Mouse (Mus musculus) T-helper 2 cell (primary cell): ENCODE results near the gene Dock9.

ENCODE experiments used
- in situ Hi-C: fragments of 300-600 bp; cut with MboI, MseI; formaldehyde crosslinking; loops from one replicate; pipeline ENCODE4 v1.15.1; 2025; ENCODE audit warnings: high pct_unique_total_duplicates

Dock9 gene

DNA sequence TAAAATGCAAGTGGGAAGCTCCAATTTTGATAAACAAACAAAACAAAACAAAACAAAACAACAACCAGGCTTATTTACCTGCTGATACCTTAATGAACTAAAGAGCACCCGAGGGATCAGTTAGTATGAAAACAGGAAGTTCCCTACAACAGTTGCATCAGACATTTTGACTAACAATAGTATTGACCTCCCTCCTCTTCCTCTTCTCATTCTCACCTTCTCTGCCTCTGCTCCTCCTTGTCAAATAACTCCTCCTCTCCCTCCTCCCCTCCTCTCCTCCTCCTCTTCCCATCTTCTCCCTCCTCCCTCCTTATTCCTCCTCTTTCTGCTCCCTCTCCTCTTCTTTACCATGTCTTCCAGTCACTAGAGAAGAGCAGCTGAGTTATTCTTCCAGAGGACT is 270.4 kb downstream of the Dock9 start:
- in situ Hi-C loops, result no loop called here

DNA sequence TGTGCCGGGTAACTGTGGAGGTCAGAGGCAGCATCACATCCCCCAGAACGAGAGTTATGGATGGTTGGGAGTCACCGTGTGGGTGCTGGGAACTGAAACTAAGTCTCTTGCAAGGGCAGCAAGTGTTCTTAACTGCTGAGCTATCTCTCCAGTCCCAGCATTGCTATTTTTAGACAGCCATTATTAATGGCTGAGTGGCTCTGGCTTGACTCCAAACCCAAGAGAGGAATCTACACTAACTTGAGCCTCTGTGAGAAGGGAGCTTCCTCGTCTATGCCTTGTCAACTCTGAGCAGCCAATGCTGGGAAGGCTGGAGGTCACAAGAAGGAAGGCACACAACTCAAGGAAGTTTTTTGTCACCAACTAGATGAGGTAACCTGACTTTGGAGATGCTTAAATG is 275.9 kb downstream of the Dock9 start:
- in situ Hi-C loops, result no loop called here

- in situ Hi-C loops, result no loop called here
These were observed 280.8 kb downstream of the Dock9 start for GRCm38 (mm10) chr14:121516881-121517280.

DNA sequence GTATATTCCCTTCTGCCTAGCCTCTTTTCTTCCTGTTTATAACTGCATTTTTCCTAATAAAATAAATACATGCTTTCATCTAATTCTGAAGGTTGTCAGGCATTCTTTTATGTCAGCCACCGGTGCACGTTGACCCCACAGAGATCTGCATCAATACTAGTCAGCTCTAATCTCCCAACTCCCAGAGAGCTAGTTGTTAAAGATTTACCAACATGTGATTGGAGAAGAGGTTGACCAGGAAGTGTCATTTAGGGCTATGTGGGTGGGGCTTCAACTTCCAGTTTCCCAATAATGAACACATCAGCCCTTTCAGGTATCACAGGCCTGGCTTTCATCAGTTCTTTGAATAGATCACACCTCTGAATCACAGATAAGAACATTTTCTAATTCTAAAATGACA is 288.7 kb downstream of the Dock9 start:
- in situ Hi-C loops, result no loop called here

DNA sequence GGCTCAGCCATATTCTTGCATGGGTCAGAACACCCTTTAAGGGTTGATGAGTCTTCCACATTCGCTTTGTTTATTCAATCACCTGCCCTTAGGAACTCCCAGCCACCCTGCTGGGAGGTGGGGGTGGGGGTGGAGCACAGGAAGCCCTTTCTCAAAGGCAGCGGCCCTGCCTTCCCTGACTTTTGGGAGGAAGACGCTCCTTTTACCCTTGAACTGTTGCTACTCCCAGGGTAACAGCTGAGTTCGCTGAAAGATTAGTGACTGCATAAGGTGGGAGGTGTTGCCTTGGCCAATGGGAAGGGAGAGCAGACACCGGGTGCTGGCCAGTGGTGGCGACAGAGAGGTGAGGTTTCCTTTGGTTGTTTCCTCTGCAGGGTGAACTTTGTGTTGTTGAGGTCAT is 291.3 kb downstream of the Dock9 start:
- in situ Hi-C loops, result no loop called here

DNA sequence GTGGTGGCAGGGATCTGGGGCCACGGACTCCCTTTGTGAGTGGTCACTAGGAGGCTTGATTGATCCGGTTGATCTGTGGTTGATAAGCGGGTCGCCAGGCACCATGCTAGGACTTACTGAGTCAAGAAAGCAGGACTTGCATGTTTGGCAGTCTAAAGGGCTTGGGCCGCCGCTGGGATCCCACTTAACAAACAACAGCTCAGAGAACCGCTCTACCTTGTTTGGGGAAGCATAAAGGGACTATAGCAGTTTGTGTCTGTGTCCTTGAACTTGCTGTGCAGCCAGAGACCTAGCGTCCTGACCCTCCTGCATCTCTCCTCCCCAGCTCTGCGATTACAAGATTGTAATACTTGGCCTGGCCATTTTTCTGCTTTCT is 292.2 kb downstream of the Dock9 start:
- in situ Hi-C loops, result no loop called here

DNA sequence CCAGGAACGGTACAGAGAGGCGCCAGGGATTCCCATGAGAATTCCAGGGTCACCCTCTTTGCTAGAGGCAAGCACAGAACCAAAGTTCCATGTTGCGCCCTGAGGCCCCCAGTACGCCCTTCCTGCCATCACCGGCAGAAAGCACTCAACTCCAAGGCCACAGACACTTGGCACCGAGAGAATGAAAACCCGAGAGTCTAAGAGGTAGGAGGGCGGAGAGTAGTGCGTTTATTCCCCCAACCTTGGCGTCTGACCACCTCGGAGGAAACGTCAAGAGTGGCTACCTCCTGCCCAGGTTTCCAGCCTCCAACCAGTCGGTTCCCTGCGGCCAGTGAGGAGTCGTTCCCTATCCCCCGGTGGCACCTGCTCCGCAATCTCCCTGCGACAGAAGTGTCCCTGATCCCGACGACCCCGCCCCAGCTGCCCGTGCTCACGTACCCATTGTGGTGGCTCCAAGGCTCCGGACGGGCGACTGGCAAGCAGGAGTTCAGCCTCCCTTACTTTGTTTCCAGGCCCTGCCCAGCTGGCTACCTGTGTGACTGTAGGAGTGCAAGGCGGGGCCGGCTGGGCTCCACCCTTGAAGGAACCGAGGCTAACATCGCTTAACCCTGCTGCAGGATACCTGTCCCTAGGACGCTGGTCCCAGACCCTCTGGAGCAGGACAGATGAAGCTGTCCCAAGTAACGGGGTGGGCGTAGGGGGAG is 292.7 kb downstream of the Dock9 start, which contains the start of gene Slc15a1:
Gene Slc15a1 (minus strand): TSS at position 472 of the 704 bp plus-strand sequence.
- in situ Hi-C loops, result no loop called here

DNA sequence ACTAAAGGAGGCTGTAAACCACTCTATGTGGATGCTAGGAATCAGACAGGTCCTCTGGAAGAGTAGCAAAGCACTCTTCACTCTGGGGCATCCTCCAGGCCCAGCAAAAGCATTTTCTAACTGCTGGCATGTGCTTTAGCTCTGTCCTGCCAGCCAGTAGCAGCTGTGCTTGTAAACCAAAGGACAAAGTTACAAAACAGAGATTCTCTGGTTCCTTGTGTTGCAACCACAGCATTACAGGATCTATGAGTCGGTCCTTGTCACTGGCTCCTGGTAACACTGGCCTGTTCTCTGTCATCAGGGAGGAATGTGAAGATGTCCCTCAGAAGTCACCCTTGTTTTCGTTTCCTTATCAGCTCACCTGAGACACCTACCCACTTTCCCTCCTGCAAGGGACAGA is 297.1 kb downstream of the Dock9 start:
- in situ Hi-C loops, result no loop called here

GRCm38 (mm10) chr14:121499769-121500168 is 297.9 kb downstream of the Dock9 start:
- in situ Hi-C loops, result no loop called here

GRCm38 (mm10) chr14:121497800-121498199 is 299.8 kb downstream of the Dock9 start:
- in situ Hi-C loops, result no loop called here

DNA sequence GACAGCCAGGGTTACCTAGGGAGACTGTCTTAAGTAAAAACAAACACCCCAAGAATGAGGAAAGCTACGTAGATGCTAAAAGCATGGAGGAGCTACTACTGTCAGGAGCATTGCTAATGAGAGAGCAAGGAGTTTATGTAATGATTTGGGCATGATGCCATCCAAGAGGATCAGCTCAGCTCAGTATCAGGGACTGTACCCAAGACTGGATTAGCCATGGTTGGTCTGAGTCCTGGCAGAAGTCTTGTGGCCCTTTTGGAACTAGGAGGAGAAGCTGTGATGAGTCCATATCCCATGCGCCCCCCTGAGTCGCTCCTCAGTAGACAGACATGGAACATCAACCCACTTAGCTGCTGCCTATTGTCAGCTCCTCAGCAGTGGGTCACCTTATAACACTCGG is 301.9 kb downstream of the Dock9 start:
- in situ Hi-C loops, result no loop called here

DNA sequence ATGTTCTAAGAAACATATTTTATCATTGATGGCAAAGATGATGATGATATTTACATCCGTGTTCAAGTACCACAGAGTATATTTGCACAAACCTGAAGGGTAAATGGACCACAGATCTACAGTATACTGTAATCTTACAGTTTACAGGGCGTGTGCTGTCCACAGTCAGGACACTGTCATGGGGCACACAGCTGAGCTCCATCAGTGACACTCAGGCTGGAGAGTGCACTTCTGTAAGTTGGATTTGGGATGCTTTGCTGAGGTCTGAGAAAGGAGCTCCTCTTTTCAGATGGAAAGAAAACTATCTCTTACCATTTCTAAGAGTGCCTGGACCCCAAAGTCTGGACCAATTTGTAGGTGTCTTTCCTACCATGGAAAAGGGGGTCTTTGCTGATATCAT is 302.5 kb downstream of the Dock9 start:
- in situ Hi-C loops, result no loop called here

DNA sequence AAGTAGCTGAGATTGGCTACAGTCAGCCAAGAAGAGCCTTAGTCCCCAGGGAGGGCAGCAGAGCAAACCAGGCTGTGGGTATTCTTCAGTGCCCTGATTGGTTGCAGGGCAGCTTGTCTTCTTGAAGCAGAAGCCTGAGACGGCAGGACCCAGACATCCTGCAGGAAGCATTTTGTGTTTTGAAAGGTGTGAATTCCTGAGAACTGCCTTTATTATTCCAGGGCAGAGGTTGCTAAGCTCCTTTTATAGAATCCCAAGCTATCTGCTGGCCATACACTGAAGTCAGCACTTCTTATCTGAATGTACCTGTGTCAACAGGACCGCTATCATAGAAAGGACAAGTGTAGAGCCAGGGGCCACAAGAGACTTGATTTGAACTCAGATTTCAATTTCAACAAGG is 303.4 kb downstream of the Dock9 start:
- in situ Hi-C loops, result no loop called here

- in situ Hi-C loops, result no loop called here
These were observed 303.9 kb downstream of the Dock9 start for GRCm38 (mm10) chr14:121493712-121494111.

DNA sequence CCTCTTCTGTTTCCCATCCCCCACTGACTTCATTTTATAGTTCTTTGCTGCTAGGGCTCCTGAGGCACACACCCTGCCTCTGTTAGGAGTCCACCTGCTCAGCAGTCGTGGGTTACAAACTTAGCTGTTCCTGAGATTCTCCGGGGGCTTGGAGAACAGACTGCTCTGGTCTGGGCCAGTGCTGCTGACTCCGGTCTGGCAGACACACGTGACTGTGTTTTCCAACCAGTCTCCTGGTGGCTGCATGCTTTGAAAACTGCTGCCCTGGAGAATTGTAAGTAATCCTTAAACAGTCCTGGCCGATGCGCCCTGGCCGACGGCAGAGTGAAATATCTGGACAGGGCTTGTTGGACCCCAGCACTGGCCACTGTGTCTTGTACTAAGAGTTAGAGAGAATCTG is 305.3 kb downstream of the Dock9 start:
- in situ Hi-C loops, result no loop called here
